Mouse (Mus musculus) heart, embryonic 13.5 days (tissue): ENCODE results near the gene Tmem169. TPM values are rescaled to one million over a fixed set of nuclear protein-coding genes. Genes with fewer than 3 reads are reported as not detected.

ENCODE experiments used
- ATAC-seq: fragments of 200-750 bp; cut with Nextera tagmentation; 2 replicates; pipeline ENCODE4 v1.8.0; 2017; ENCODE audit warnings: moderate TSS enrichment; ENCODE audit not compliant: insufficient number of reproducible peaks, low FRiP score, low TSS enrichment; ENCODE audit errors: extremely low read depth
- H3K27ac ChIP-seq: fragments of 300-500 bp; sonication (generic); replicated peaks from 2 replicates; pipeline ENCODE4 v1.5.1; 2015; ENCODE audit warnings: moderate library complexity, mild to moderate bottlenecking, inconsistent platforms
- H3K27me3 ChIP-seq: fragments of 300-500 bp; sonication (generic); replicated peaks from 2 replicates; pipeline ENCODE4 v1.6.1; 2015; ENCODE audit warnings: mild to moderate bottlenecking, inconsistent platforms
- H3K36me3 ChIP-seq: fragments of 300-500 bp; sonication (generic); 2 replicates; pipeline ENCODE4 v1.6.1; 2015; ENCODE audit warnings: mild to moderate bottlenecking, inconsistent platforms
- H3K4me1 ChIP-seq: fragments of 300-500 bp; sonication (generic); 2 replicates; pipeline ENCODE4 v1.6.1; 2015; ENCODE audit warnings: inconsistent platforms
- H3K4me2 ChIP-seq: fragments of 300-500 bp; sonication (generic); 2 replicates; pipeline ENCODE4 v1.6.1; 2015; ENCODE audit warnings: inconsistent platforms, mild to moderate bottlenecking, moderate library complexity
- H3K4me3 ChIP-seq: fragments of 300-500 bp; sonication (generic); 2 replicates; pipeline ENCODE4 v1.5.1; 2015; ENCODE audit warnings: moderate library complexity, mild to moderate bottlenecking, inconsistent platforms
- H3K9ac ChIP-seq: fragments of 300-500 bp; sonication (generic); 2 replicates; pipeline ENCODE4 v1.6.1; 2015; ENCODE audit warnings: inconsistent platforms, mild to moderate bottlenecking, moderate library complexity
- H3K9me3 ChIP-seq: fragments of 300-500 bp; sonication (generic); 2 replicates; pipeline ENCODE4 v1.6.1; 2016; ENCODE audit warnings: inconsistent platforms
- WGBS: fragments of 180-500 bp; shearing (Covaris S2); methylation state at CpG from one replicate; pipeline ENCODE4 v1.1.7; 2015; ENCODE audit warnings: mixed read lengths; 5-methylcytosine and 5-hydroxymethylcytosine counted together
- polyA plus RNA-seq: library from polyadenylated mRNA; unstranded; fragments of >200 nt; fragmentation: Nextera tagmentation; extraction: Ambion mirVana; gene quantifications from 2 replicates; pipeline ENCODE4 v1.2.1, GENCODE M21; 2015

Gene Tmem169
- polyA plus RNA-seq, 1 experiment from 2014 or later, result 0.35 TPM

GRCm38 (mm10) chr1:72338341-72338740 lies 54.2 kb downstream of the Tmem169 start:
- Histone ChIP-seq H3K4me3 (no peak overlapping the region), H3K4me1 (no peaks in the 10 kb centered on the region), H3K9ac (no peak overlapping the region), H3K36me3 (peaks cover 59% of the 10 kb centered on the region), H3K27me3 (no peaks in the 10 kb centered on the region), H3K4me2 (no peak overlapping the region), H3K9me3 (no peaks in the 10 kb centered on the region), H3K27ac (no peak overlapping the region)
- ATAC-seq, result no peak
- 84% methylated on average over 5 of the region's 5 CpGs for WGBS

GRCm38 (mm10) chr1:72347873-72348272 lies 63.7 kb downstream of the Tmem169 start:
- H3K9ac ChIP-seq, result no peak overlapping the region
- no peaks in the 10 kb centered on the region for H3K9me3 ChIP-seq
- no peak overlapping the region for H3K4me3 ChIP-seq
- no peak for ATAC-seq
- H3K4me2 ChIP-seq, result no peak overlapping the region
- WGBS, result 71% methylated on average over 6 of the region's 6 CpGs
- H3K4me1 ChIP-seq, result no peaks in the 10 kb centered on the region
- no peak overlapping the region for H3K27ac ChIP-seq
- H3K36me3 ChIP-seq, result peaks cover 54% of the 10 kb centered on the region
- no peaks in the 10 kb centered on the region for H3K27me3 ChIP-seq

Other genes starting within 250 kb of the Tmem169 start
- gene Mreg, start 72.1 kb upstream of the Tmem169 start, polyA plus RNA-seq, result 4.0 TPM in 2 replicates
- 20.4 and 23.7 TPM in 2 replicates for gene Pecr, start 55 bp upstream of the Tmem169 start, polyA plus RNA-seq
- gene Xrcc5, start 23.1 kb downstream of the Tmem169 start, polyA plus RNA-seq, result 18.1 TPM in 2 replicates